Mouse (Mus musculus) mature B cell (primary cell): ENCODE data around the gene Dicer1.

Experiments used
- in situ Hi-C: fragments of 300-500 bp; cut with MboI; formaldehyde crosslinking; loops from 2 replicates; pipeline ENCODE4 v1.14.3; 2019

Gene Dicer1

GRCm38 (mm10) chr12:104740841-104741787 lies 10.6 kb downstream of the Dicer1 start:
- in situ Hi-C loops, result loop anchor here (25.0 kb wide), 2 partner anchors 196 to 296 kb away; partner anchors contain the start of gene Glrx5

GRCm38 (mm10) chr12:104738931-104739330 lies 12.8 kb downstream of the Dicer1 start:
- in situ Hi-C loops, result loop anchor here (25.0 kb wide), 2 partner anchors 198 to 298 kb away; partner anchors contain the start of gene Glrx5

- in situ Hi-C loops, result loop anchor here (25.0 kb wide), 2 partner anchors 199 to 299 kb away; partner anchors contain the start of gene Glrx5
Observed at GRCm38 (mm10) chr12:104738446-104738845, 13.3 kb downstream of the Dicer1 start.

GRCm38 (mm10) chr12:104737666-104738065 lies 14.1 kb downstream of the Dicer1 start:
- in situ Hi-C loops, result loop anchor here (25.0 kb wide), 2 partner anchors 200 to 300 kb away; partner anchors contain the start of gene Glrx5

- in situ Hi-C loops, result loop anchor here (25.0 kb wide), 2 partner anchors 201 to 301 kb away; partner anchors contain the start of gene Glrx5
Observed at GRCm38 (mm10) chr12:104735993-104736395, 15.8 kb downstream of the Dicer1 start.

- in situ Hi-C loops, result loop anchor here (25.0 kb wide), 2 partner anchors 204 to 304 kb away; partner anchors contain the start of gene Glrx5
Observed at GRCm38 (mm10) chr12:104733165-104733564, 18.6 kb downstream of the Dicer1 start.

- in situ Hi-C loops, result loop anchor here (25.0 kb wide), 2 partner anchors 206 to 306 kb away; partner anchors contain the start of gene Glrx5
Observed at GRCm38 (mm10) chr12:104731782-104732181, 20.0 kb downstream of the Dicer1 start.

- in situ Hi-C loops, result loop anchor here (25.0 kb wide), 2 partner anchors 211 to 311 kb away; partner anchors contain the start of gene Glrx5
Observed at GRCm38 (mm10) chr12:104726436-104726835, 25.3 kb downstream of the Dicer1 start.

- in situ Hi-C loops, result no loop called here
Observed at GRCm38 (mm10) chr12:104722056-104722455, 29.7 kb downstream of the Dicer1 start.

- in situ Hi-C loops, result no loop called here
Observed at GRCm38 (mm10) chr12:104721011-104721410, 30.7 kb downstream of the Dicer1 start.

GRCm38 (mm10) chr12:104718956-104719355 lies 32.8 kb downstream of the Dicer1 start:
- in situ Hi-C loops, result no loop called here

- in situ Hi-C loops, result no loop called here
Observed at GRCm38 (mm10) chr12:104716409-104716808, 35.3 kb downstream of the Dicer1 start.

- in situ Hi-C loops, result no loop called here
Observed at GRCm38 (mm10) chr12:104715453-104715852, 36.3 kb downstream of the Dicer1 start.

GRCm38 (mm10) chr12:104700266-104700665 lies 51.5 kb downstream of the Dicer1 start:
- in situ Hi-C loops, result no loop called here

- in situ Hi-C loops, result no loop called here
Observed at GRCm38 (mm10) chr12:104699753-104700152, 52.0 kb downstream of the Dicer1 start.

GRCm38 (mm10) chr12:104695514-104695913 lies 56.2 kb downstream of the Dicer1 start:
- in situ Hi-C loops, result no loop called here

GRCm38 (mm10) chr12:104692864-104693263 lies 58.9 kb downstream of the Dicer1 start:
- in situ Hi-C loops, result no loop called here

- in situ Hi-C loops, result no loop called here
Observed at GRCm38 (mm10) chr12:104690412-104690811, 61.3 kb downstream of the Dicer1 start.

GRCm38 (mm10) chr12:104688870-104689269 lies 62.9 kb downstream of the Dicer1 start:
- in situ Hi-C loops, result no loop called here

- in situ Hi-C loops, result no loop called here
Observed at GRCm38 (mm10) chr12:104684411-104684931, 67.3 kb downstream of the Dicer1 start.

- in situ Hi-C loops, result no loop called here
Observed at GRCm38 (mm10) chr12:104679819-104680132, 72.0 kb downstream of the Dicer1 start.

GRCm38 (mm10) chr12:104679121-104679818 lies 72.5 kb downstream of the Dicer1 start:
- in situ Hi-C loops, result no loop called here
